ENCODE assay signal across 8 mouse cellular contexts in genomic region chr5:99900041-99900440, GRCm38 (mm10). TPM values are rescaled to one million over a fixed set of nuclear protein-coding genes. Genes with fewer than 3 reads are reported as not detected.
DNase-seq lines count a peak whose midpoint lies in the region; ATAC-seq and TF ChIP-seq lines count a peak whose summit lies in the region.

No protein-coding gene starts in this region.

- 8% methylated on average over 6 of the region's 6 CpGs for WGBS in spleen, adult 2 months
- WGBS in limb, embryonic 11.5 days = 11% methylated on average over 6 of the region's 6 CpGs
- 10% methylated on average over 6 of the region's 6 CpGs for WGBS in midbrain, postnatal 0 days

- peak; percentile 17; the same call in 1 of the 2 replicates for TF ChIP-seq CTCF in spleen, adult 2 months (IDR thresholded peaks at IDR 0.05; ENCODE audit: extremely low read depth, insufficient read depth, insufficient read length, insufficient replicate concordance)
- TF ChIP-seq CTCF in midbrain, postnatal 0 days (IDR thresholded peaks at IDR 0.05) = peak; percentile 88

- no peak overlapping the region for H3K4me2 ChIP-seq in limb, embryonic 11.5 days (ENCODE audit: low read depth, severe bottlenecking)
- no peak overlapping the region for H3K4me2 ChIP-seq in midbrain, postnatal 0 days (ENCODE audit: low read depth, low read length, poor library complexity, severe bottlenecking)

- no peak overlapping the region for H3K9ac ChIP-seq in limb, embryonic 11.5 days (ENCODE audit: low read length)
- no peak overlapping the region for H3K9ac ChIP-seq in midbrain, postnatal 0 days (replicated peaks; ENCODE audit: low read length, poor library complexity, severe bottlenecking)

- no peaks in the 10 kb centered on the region for H3K36me3 ChIP-seq in spleen, adult 2 months (ENCODE audit: control insufficient read depth, insufficient read depth, low read length)
- no peaks in the 10 kb centered on the region for H3K36me3 ChIP-seq in limb, embryonic 11.5 days (ENCODE audit: control insufficient read depth, insufficient read depth, low read length)
- H3K36me3 ChIP-seq in midbrain, postnatal 0 days (ENCODE audit: insufficient read depth, low read length) = no peaks in the 10 kb centered on the region

- no peak overlapping the region for H3K27ac ChIP-seq in spleen, adult 2 months (ENCODE audit: insufficient read depth, low read length)
- no peak overlapping the region for H3K27ac ChIP-seq in limb, embryonic 11.5 days (replicated peaks; ENCODE audit: low read depth, low read length)
- H3K27ac ChIP-seq in midbrain, postnatal 0 days (ENCODE audit: low read depth, low read length) = no peak overlapping the region

- H3K9me3 ChIP-seq in limb, embryonic 11.5 days (ENCODE audit: control insufficient read depth, low read length) = no peaks in the 10 kb centered on the region
- H3K9me3 ChIP-seq in midbrain, postnatal 0 days (ENCODE audit: low read length) = no peaks in the 10 kb centered on the region

- H3K4me1 ChIP-seq in spleen, adult 2 months (ENCODE audit: control insufficient read depth, insufficient read depth, insufficient read length) = no peaks in the 10 kb centered on the region
- no peaks in the 10 kb centered on the region for H3K4me1 ChIP-seq in limb, embryonic 11.5 days (ENCODE audit: control insufficient read depth, insufficient read depth, low read length)
- no peaks in the 10 kb centered on the region for H3K4me1 ChIP-seq in midbrain, postnatal 0 days (ENCODE audit: insufficient read depth, low read length)

- no peak for DNase-seq in spleen, adult 2 months (ENCODE audit: low read depth in 1 of 2, low spot score in 2 of 2)
- DNase-seq in spleen, postnatal 14 days (ENCODE audit: low spot score in 2 of 2) = no peak
- peak; percentile 30 for DNase-seq in cerebellum, adult 9-11 months
- peak; percentile 46 to 80 for DNase-seq in frontal cortex, adult 2 months (ENCODE audit: extremely low spot score in 1 of 2, low spot score in 1 of 2)
- DNase-seq in kidney, adult 8-10 months = peak; percentile 23 to 50
- peak; percentile 76 for DNase-seq in limb, embryonic 11.5 days (ENCODE audit: low spot score)
- peak; percentile 85 for DNase-seq in midbrain, postnatal 0 days (ENCODE audit: low spot score)
- peak; percentile 66 for DNase-seq in thymus, postnatal 14 days

- ATAC-seq in limb, embryonic 11.5 days (ENCODE audit: insufficient number of reproducible peaks, low FRiP score, low TSS enrichment, low read depth) = no peak
- peak; percentile 79; the same call in 1 of the 2 replicates for ATAC-seq in midbrain, postnatal 0 days (ENCODE audit: low FRiP score)

- H3K27me3 ChIP-seq in spleen, adult 2 months (ENCODE audit: control insufficient read depth, insufficient read depth, low read length) = no peaks in the 10 kb centered on the region
- H3K27me3 ChIP-seq in limb, embryonic 11.5 days (ENCODE audit: control insufficient read depth, insufficient read depth, low read length) = no peaks in the 10 kb centered on the region
- H3K27me3 ChIP-seq in midbrain, postnatal 0 days (ENCODE audit: insufficient read depth, low read length) = no peaks in the 10 kb centered on the region

- no peak overlapping the region for H3K4me3 ChIP-seq in spleen, adult 2 months (ENCODE audit: extremely low read depth, insufficient read depth, insufficient read length)
- H3K4me3 ChIP-seq in limb, embryonic 11.5 days (ENCODE audit: low read depth, low read length) = no peak overlapping the region
- no peak overlapping the region for H3K4me3 ChIP-seq in midbrain, postnatal 0 days (ENCODE audit: low read depth, low read length)

- TF ChIP-seq POLR2A in spleen, adult 2 months (IDR thresholded peaks at IDR 0.05; ENCODE audit: low read depth, low read length) = no peak

RNA-seq across cellular contexts. Expression of gene Vamp9, which starts 6.0 kb away (rescaled TPM):
- not detected in 2 replicates for polyA plus RNA-seq in spleen, adult 2 months (2012; rRNA removed)
- polyA plus RNA-seq in frontal cortex, adult 2 months (2012; rRNA removed) = 0.86 and 1.1 TPM in 2 replicates
- polyA plus RNA-seq in limb, embryonic 11.5 days (2014; fragmentation: Nextera tagmentation; extraction: Ambion mirVana) = 0.30 and 0.35 TPM in 2 replicates
- total RNA-seq in midbrain, postnatal 0 days (2014; rRNA removed) = not detected in 2 replicates
- polyA plus RNA-seq in midbrain, postnatal 0 days (2015; fragmentation: Nextera tagmentation; extraction: Ambion mirVana) = 0.71 and 0.73 TPM in 2 replicates

Comparison
In these comparisons a context has a peak if more than half of its experiments do, and no peak if none do; other contexts are left out.
1. DNase-seq: peak in cerebellum, adult 9-11 months (single experiment), frontal cortex, adult 2 months (2 of 2), kidney, adult 8-10 months (2 of 2), limb, embryonic 11.5 days (single experiment), midbrain, postnatal 0 days (single experiment) and thymus, postnatal 14 days (single experiment); none in spleen, adult 2 months (0 of 2) and spleen, postnatal 14 days (0 of 2).